Mouse (Mus musculus) neural tube, embryonic 15.5 days (tissue): ENCODE data around the gene Ackr3. TPM values are rescaled to one million over a fixed set of nuclear protein-coding genes. Genes with fewer than 3 reads are reported as not detected.

Source experiments
- ATAC-seq: fragments of 200-750 bp; cut with Nextera tagmentation; 2 replicates; pipeline ENCODE4 v1.8.0; 2017; ENCODE audit warnings: mild to moderate bottlenecking, moderate TSS enrichment, moderate library complexity; ENCODE audit not compliant: low FRiP score
- H3K27ac ChIP-seq: fragments of 300-500 bp; sonication (generic); replicated peaks from 2 replicates; pipeline ENCODE4 v1.5.1; 2015; ENCODE audit warnings: mild to moderate bottlenecking, inconsistent platforms
- H3K27me3 ChIP-seq: fragments of 300-500 bp; sonication (generic); replicated peaks from 2 replicates; pipeline ENCODE4 v1.6.1; 2015; ENCODE audit warnings: inconsistent platforms
- H3K36me3 ChIP-seq: fragments of 300-500 bp; sonication (generic); 2 replicates; pipeline ENCODE4 v1.6.1; 2015; ENCODE audit warnings: inconsistent platforms
- H3K4me1 ChIP-seq: fragments of 300-500 bp; sonication (generic); 2 replicates; pipeline ENCODE4 v1.6.1; 2015; ENCODE audit warnings: inconsistent platforms
- H3K4me2 ChIP-seq: fragments of 300-500 bp; sonication (generic); 2 replicates; pipeline ENCODE4 v1.6.1; 2015; ENCODE audit warnings: inconsistent platforms, mild to moderate bottlenecking, moderate library complexity
- H3K4me3 ChIP-seq: fragments of 300-500 bp; sonication (generic); replicated peaks from 2 replicates; pipeline ENCODE4 v1.5.1; 2015; ENCODE audit warnings: mild to moderate bottlenecking, inconsistent platforms
- H3K9ac ChIP-seq: fragments of 300-500 bp; sonication (generic); replicated peaks from 2 replicates; pipeline ENCODE4 v1.6.1; 2015; ENCODE audit warnings: mild to moderate bottlenecking, inconsistent platforms
- H3K9me3 ChIP-seq: fragments of 300-500 bp; sonication (generic); replicated peaks from 2 replicates; pipeline ENCODE4 v1.6.1; 2016; ENCODE audit warnings: inconsistent platforms
- WGBS: fragments of 180-500 bp; shearing (Covaris S2); methylation state at CpG from one replicate; pipeline ENCODE4 v1.1.7; 2015; ENCODE audit warnings: mixed read lengths; 5-methylcytosine and 5-hydroxymethylcytosine counted together
- polyA plus RNA-seq: library from polyadenylated mRNA; unstranded; fragments of >200 nt; fragmentation: Nextera tagmentation; extraction: Ambion mirVana; gene quantifications from 2 replicates; pipeline ENCODE4 v1.2.1, GENCODE M21; 2015

Ackr3 gene
- polyA plus RNA-seq, 1 experiment from 2014 or later, result 7.5 TPM

DNA sequence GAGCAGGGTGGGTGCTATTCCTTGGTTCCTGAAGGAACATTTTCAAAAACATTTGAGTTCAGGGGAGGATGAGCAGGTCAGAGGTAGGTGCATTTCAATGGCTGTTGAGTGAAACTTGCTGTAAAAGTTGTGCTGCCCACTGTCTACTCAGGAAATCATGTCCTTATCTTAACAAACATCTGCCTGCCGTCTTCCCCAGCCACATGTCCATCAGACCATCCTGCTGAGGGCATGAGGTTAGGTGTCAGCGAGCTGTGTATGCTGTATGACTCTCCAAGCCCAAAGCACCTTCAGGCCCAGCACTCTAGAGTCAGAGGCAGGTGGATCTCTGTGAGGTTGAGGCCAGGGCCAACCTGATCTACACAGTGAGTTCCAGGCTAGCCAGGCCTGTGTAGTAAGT lies 12.1 kb downstream of the Ackr3 start:
- peaks cover 13% of the 10 kb centered on the region for H3K4me1 ChIP-seq
- H3K4me2 ChIP-seq, result no peak overlapping the region
- no peak overlapping the region for H3K4me3 ChIP-seq
- no peaks in the 10 kb centered on the region for H3K9me3 ChIP-seq
- H3K9ac ChIP-seq, result no peak overlapping the region
- ATAC-seq, result no peak
- peaks cover 5% of the 10 kb centered on the region; the same call in 1 of the 2 replicates for H3K36me3 ChIP-seq
- WGBS, result 83% methylated on average over 2 of the region's 2 CpGs
- H3K27me3 ChIP-seq, result no peaks in the 10 kb centered on the region
- H3K27ac ChIP-seq, result no peak overlapping the region

DNA sequence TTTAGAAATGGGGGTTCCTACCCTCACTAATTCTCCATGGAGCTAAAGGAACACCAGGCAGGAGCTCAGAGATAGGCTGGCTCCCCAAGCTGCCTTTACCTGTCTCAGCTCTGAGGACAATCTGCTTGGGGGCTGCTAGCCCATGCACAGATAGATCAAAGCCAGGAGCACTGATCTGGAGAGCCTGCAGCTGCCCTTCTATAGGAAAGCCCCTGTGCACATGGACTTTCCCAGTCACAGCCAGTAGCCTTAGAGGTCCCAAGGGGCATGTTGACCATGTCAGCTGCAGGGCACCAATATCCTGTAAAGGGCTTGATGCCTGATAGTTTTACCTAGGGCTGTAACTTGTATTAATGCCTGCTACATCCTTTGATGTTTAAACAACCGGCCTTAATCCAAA lies 12.6 kb downstream of the Ackr3 start:
- H3K27ac ChIP-seq, result no peak overlapping the region

DNA sequence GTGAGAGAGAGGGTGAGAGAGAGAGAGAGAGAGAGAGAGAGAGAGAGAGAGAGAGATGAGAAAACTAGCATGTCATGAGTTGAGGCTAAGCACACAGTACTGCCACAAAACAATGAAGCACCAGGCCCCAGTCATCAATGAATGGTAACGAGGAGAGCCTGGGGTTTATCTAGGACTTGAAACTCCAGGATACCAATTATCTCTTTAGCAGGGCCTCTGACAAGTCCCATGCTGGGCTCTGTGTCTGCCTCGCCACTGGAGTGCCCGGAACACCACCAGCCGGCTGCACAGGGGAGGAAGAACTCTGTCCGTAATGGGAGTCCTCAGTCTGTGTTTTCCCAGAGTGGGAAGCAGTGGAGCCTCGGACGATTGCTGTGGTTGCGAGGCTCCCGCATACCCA lies 16.5 kb downstream of the Ackr3 start:
- no peak overlapping the region for H3K4me3 ChIP-seq
- no peaks in the 10 kb centered on the region for H3K36me3 ChIP-seq
- H3K4me2 ChIP-seq, result no peak overlapping the region
- H3K9ac ChIP-seq, result no peak overlapping the region
- ATAC-seq, result no peak
- no peaks in the 10 kb centered on the region for H3K27me3 ChIP-seq
- 22% methylated on average over 9 of the region's 9 CpGs for WGBS
- H3K9me3 ChIP-seq, result no peaks in the 10 kb centered on the region
- peaks cover 30% of the 10 kb centered on the region for H3K4me1 ChIP-seq
- no peak overlapping the region for H3K27ac ChIP-seq

More for the DNA sequence above, 12.6 kb downstream of the Ackr3 start:
- Histone ChIP-seq H3K27me3 (no peaks in the 10 kb centered on the region), H3K9ac (no peak overlapping the region), H3K4me1 (peaks cover 18% of the 10 kb centered on the region), H3K36me3 (peaks cover 5% of the 10 kb centered on the region; the same call in 1 of the 2 replicates), H3K4me3 (no peak overlapping the region), H3K4me2 (no peak overlapping the region), H3K9me3 (no peaks in the 10 kb centered on the region)
- WGBS, result 72% methylated on average over 1 of the region's 1 CpGs
- ATAC-seq, result no peak

DNA sequence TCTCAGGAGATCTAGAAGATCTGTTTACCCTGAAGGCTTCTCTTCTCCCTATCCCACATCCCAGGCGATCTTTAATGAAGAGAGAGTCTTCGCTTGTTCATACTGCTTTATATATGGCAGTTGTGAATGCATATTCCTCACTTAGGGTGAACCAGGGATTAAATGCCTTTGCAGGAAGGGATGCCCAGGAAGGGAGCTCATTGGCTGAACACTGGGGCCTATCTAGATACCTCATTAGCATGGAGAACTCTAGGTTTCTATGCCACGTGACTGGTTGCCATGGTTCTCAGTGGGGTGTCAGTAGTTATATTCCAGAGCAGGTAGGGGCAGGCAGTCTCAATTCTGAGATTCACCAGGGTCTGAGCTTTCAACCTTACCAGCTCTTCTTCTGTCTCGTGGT lies 17.1 kb downstream of the Ackr3 start:
- no peak overlapping the region for H3K27ac ChIP-seq
- H3K4me3 ChIP-seq, result no peak overlapping the region
- ATAC-seq, result no peak
- no peaks in the 10 kb centered on the region for H3K9me3 ChIP-seq
- H3K36me3 ChIP-seq, result no peaks in the 10 kb centered on the region
- peaks cover 34% of the 10 kb centered on the region for H3K4me1 ChIP-seq
- 56% methylated on average over 4 of the region's 4 CpGs for whole genome bisulfite sequencing
- no peak overlapping the region for H3K4me2 ChIP-seq
- H3K9ac ChIP-seq, result no peak overlapping the region
- no peaks in the 10 kb centered on the region for H3K27me3 ChIP-seq

DNA sequence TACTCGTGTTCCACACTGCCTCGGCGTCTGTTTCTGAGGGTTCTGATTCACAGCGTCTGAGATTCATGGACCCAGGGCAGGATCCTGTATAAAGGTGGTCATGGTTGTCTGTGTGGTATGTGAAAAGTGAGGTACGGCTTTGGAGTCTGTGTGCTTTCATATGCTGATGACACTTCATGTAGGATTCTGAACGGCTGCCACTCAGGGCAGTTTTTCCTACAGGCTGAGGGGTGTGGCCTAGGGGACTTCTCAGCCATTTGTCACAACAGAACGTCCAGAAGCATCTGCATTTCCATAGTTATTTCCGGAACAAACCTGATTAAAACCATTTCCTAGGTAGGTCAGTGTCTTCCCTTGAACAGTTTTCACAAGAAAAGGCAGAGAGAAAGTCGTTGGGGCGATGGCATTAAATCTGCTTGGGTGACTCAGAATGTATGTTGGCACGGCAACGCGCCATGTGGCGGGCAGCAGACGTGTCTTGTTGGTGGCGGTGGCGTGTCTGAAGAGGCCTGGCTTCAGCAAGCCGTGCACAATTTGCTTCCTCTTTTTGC lies 18.1 kb downstream of the Ackr3 start:
- H3K36me3 ChIP-seq, result no peaks in the 10 kb centered on the region
- no peaks in the 10 kb centered on the region for H3K27me3 ChIP-seq
- ATAC-seq, result peak; percentile 67; the same call in 1 of the 2 replicates
- peak overlapping the region; percentile 33 for H3K4me2 ChIP-seq
- no peaks in the 10 kb centered on the region for H3K9me3 ChIP-seq
- no peak overlapping the region for H3K9ac ChIP-seq
- H3K4me1 ChIP-seq, result peaks cover 36% of the 10 kb centered on the region
- no peak overlapping the region for H3K4me3 ChIP-seq
- peak overlapping the region; percentile 50 for H3K27ac ChIP-seq
- WGBS, result 12% methylated on average over 18 of the region's 18 CpGs

DNA sequence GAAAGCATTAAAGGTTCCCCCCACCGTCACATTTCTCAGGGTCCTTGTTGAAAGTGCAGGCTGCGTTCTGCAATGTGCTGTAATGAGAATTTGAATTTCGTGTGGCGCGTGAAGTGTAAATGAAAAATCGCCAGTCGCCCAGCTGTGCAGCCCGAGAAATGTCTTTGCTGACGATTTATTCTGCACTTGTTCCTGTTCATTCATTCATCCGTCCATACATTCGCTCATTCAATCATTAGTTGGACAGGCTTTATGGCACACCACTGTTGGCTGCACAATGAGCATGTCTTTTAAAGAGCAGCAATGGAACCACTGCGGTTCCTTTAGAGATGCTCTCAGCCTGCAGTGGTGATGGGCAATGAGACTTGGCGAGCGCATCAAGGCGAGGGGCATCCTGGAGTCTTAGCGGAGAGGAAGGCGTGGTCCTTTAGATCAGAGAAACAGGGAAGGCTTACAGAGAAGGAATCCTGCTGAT lies 18.7 kb downstream of the Ackr3 start:
- peaks cover 37% of the 10 kb centered on the region for H3K4me1 ChIP-seq

DNA sequence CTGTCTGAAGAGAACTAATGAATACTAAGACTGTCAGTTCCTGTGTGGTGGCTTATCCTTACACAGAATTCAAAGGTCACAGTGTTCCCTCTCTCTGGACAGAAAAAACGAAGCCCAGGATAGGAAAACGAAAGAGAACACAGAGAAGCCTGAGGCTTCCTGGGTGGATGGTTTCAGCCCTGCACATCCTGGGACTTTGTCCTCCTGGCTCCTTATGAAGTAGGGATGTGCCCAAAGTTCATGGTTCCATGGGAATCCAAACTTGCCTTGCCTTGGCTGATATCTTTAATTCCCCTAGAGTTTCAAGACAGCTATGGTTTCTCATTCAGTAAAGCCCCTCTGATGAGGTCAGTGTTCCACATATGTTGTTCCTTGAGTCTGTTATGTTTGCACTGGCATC lies 19.2 kb downstream of the Ackr3 start:
- no peaks in the 10 kb centered on the region for H3K27me3 ChIP-seq
- no peaks in the 10 kb centered on the region for H3K36me3 ChIP-seq
- WGBS, result 29% methylated on average over 2 of the region's 2 CpGs
- H3K4me1 ChIP-seq, result peaks cover 42% of the 10 kb centered on the region
- ATAC-seq, result no peak
- H3K9ac ChIP-seq, result no peak overlapping the region
- no peak overlapping the region for H3K4me3 ChIP-seq
- no peak overlapping the region for H3K4me2 ChIP-seq
- H3K9me3 ChIP-seq, result no peaks in the 10 kb centered on the region
- peak overlapping the region; percentile 50 for H3K27ac ChIP-seq

More for the DNA sequence above, 18.7 kb downstream of the Ackr3 start:
- peak overlapping the region; percentile 33 for H3K4me2 ChIP-seq
- no peaks in the 10 kb centered on the region for H3K36me3 ChIP-seq
- no peaks in the 10 kb centered on the region for H3K27me3 ChIP-seq
- no peaks in the 10 kb centered on the region for H3K9me3 ChIP-seq
- ATAC-seq, result peak; percentile 55; the same call in 1 of the 2 replicates
- peak overlapping the region; percentile 50 for H3K27ac ChIP-seq
- no peak overlapping the region for H3K9ac ChIP-seq
- 17% methylated on average over 17 of the region's 17 CpGs for WGBS
- no peak overlapping the region for H3K4me3 ChIP-seq

DNA sequence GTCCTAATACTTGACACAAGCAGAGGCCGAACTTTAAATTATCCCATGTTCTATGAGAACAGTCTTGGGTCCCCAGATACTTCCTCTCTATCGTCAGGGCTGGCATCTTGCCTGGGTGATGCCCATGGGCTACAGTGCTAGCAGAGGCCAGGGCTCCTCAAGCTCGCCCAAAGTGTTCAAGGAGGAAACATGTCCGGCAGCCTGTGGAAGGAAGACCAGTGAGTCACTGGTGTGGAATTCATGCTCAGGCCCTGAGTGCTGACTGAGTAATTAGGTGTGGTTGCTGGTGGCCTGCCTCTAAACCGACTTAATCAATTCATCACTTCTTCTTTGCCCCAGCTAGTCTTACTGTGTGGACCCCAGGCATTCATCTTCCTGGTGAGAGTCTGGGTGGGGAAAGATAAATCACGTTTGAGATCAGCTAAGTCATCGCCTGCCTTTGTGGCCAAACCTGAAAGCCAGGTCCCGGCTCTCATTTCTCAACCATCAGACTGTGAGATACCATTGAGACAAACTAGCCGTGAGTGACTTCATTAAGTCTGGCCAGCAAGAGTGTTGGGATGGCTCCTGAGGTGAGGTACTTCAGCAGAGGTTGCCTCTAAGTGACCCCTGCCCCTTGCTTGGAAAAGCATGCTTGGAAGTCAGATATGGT lies 21.9 kb downstream of the Ackr3 start:
- WGBS, result 57% methylated on average over 9 of the region's 9 CpGs
- Histone ChIP-seq H3K36me3 (no peaks in the 10 kb centered on the region), H3K4me2 (no peak overlapping the region), H3K4me3 (no peak overlapping the region), H3K27me3 (no peaks in the 10 kb centered on the region), H3K27ac (no peak overlapping the region), H3K4me1 (peaks cover 48% of the 10 kb centered on the region), H3K9ac (no peak overlapping the region), H3K9me3 (no peaks in the 10 kb centered on the region)
- no peak for ATAC-seq

DNA sequence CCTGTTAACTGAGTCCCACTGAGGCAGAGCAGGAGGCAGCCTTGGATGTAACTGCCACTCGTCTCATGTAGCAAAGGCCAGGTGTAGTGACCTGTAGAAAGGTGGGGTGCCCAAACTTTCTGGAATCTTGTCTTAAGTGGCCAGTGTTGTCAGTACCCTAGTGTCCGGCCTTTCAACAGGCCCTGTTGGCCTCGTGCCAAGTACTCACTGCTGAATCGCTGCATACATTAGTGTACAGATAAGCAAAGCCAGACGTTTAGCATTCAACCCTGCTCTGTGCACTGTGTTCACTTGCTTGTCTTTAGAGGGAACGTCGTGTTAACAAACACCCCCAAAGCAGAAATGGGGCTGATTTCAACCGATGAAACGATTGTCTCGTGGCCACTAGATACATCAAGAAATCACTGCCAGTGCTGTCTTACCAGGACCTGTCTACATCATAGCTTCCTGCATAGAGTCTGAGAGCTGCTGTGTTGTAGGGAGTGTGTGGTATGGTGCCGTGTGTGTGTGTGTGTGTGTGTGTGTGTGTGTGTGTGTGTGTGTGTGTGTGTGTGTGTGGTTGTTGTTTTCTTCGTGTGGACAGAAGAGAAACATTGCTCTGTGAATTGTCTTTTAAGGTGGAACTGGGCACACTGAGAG lies 24.0 kb downstream of the Ackr3 start:
- peak overlapping the region; percentile 18; the same call in 1 of the 2 replicates for H3K27ac ChIP-seq
- no peaks in the 10 kb centered on the region for H3K27me3 ChIP-seq
- 21% methylated on average over 12 of the region's 12 CpGs for WGBS
- H3K4me1 ChIP-seq, result peaks cover 38% of the 10 kb centered on the region
- H3K4me3 ChIP-seq, result no peak overlapping the region
- no peaks in the 10 kb centered on the region for H3K9me3 ChIP-seq
- H3K9ac ChIP-seq, result no peak overlapping the region
- ATAC-seq, result peak; percentile 36; the same call in 1 of the 2 replicates
- no peaks in the 10 kb centered on the region for H3K36me3 ChIP-seq
- H3K4me2 ChIP-seq, result no peak overlapping the region

DNA sequence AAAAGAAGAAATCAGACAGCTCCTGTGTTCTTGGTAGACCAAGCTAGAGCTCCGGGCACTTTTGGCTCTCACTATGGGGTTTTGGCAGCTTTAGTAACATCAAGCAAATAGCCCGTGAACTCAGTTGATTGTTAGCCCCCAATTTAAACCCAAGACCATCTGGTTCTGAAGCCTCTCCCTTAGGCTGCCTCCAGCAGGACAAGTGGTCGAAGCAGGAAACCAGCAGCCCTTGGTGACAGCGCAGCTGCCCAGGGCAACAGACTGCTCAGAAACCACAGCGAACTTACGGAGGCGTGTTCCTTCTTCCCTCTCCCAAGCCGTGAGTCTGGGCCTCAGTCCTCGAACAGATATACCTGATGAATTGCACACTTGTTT lies 24.5 kb downstream of the Ackr3 start:
- WGBS, result 17% methylated on average over 9 of the region's 9 CpGs
- peak; percentile 69; the same call in 1 of the 2 replicates for ATAC-seq
- Histone ChIP-seq H3K4me3 (no peak overlapping the region), H3K9ac (no peak overlapping the region), H3K27me3 (no peaks in the 10 kb centered on the region), H3K9me3 (no peaks in the 10 kb centered on the region), H3K27ac (peak overlapping the region; percentile 18; the same call in 1 of the 2 replicates), H3K36me3 (no peaks in the 10 kb centered on the region), H3K4me2 (no peak overlapping the region), H3K4me1 (peaks cover 34% of the 10 kb centered on the region)

DNA sequence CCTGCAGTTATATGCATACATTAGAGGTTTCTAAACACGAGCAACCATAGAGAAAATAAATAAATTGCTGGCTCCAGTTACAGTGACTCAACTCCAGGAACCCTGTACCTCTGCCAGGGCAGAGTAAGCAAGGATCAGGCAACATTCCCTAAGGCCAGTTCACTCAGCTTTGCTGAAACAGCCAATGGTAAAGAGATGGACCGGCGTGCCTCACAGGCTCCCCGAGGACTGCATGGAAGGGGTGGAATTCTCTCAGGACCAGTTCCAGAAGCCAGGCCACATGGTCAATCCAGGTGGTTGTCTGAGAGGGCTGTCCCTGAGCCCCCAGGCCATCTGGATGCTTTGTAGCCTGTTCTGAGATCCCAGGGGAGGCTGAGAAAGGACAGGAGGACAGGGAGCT lies 26.8 kb downstream of the Ackr3 start:
- ATAC-seq, result no peak
- WGBS, result 55% methylated on average over 4 of the region's 4 CpGs
- H3K36me3 ChIP-seq, result no peaks in the 10 kb centered on the region
- peaks cover 41% of the 10 kb centered on the region for H3K4me1 ChIP-seq
- no peaks in the 10 kb centered on the region for H3K9me3 ChIP-seq
- no peak overlapping the region for H3K9ac ChIP-seq
- H3K27me3 ChIP-seq, result no peaks in the 10 kb centered on the region
- no peak overlapping the region for H3K27ac ChIP-seq
- no peak overlapping the region for H3K4me3 ChIP-seq
- H3K4me2 ChIP-seq, result no peak overlapping the region
